Mouse (Mus musculus): Measurements from ENCODE around the gene Polr2a.

The Polr2a gene

GRCm38 (mm10) chr11:69781828-69782227 is 23.4 kb upstream of the Polr2a start:
- no peak for DNase-seq (ENCODE audit: low spot score)

GRCm38 (mm10) chr11:69778985-69779384 is 20.5 kb upstream of the Polr2a start:
- DNase-seq (ENCODE audit: low spot score): no peak

GRCm38 (mm10) chr11:69778258-69778982 is 20.0 kb upstream of the Polr2a start:
- no peak for DNase-seq (ENCODE audit: low spot score)

- DNase-seq (ENCODE audit: low spot score): no peak
Observed at GRCm38 (mm10) chr11:69777504-69778257, 19.2 kb upstream of the Polr2a start.

- DNase-seq (ENCODE audit: low spot score): no peak
Observed at GRCm38 (mm10) chr11:69776488-69776887, 18.1 kb upstream of the Polr2a start.

GRCm38 (mm10) chr11:69775716-69776115 is 17.3 kb upstream of the Polr2a start:
- DNase-seq (ENCODE audit: low spot score): no peak

- DNase-seq (ENCODE audit: low spot score): no peak
Observed at GRCm38 (mm10) chr11:69774961-69775360, 16.5 kb upstream of the Polr2a start.

- no peak for DNase-seq (ENCODE audit: low spot score)
Observed at GRCm38 (mm10) chr11:69767625-69767909, 9.1 kb upstream of the Polr2a start.

GRCm38 (mm10) chr11:69766872-69767624 is 8.6 kb upstream of the Polr2a start:
- no peak for DNase-seq (ENCODE audit: low spot score)

GRCm38 (mm10) chr11:69766126-69766609 is 7.7 kb upstream of the Polr2a start:
- peak; percentile 46 for DNase-seq (ENCODE audit: low spot score)

GRCm38 (mm10) chr11:69765221-69766125 is 7.0 kb upstream of the Polr2a start, which contains the start of gene Zbtb4:
Gene Zbtb4 (plus strand): TSS chr11:69765912.
- peak; percentile 34 for DNase-seq (ENCODE audit: low spot score)

GRCm38 (mm10) chr11:69763551-69763950 is 5.1 kb upstream of the Polr2a start:
- no peak for DNase-seq (ENCODE audit: low spot score)

GRCm38 (mm10) chr11:69761868-69762267 is 3.4 kb upstream of the Polr2a start, which contains the start of gene Slc35g3:
Gene Slc35g3 (minus strand): TSS chr11:69761968.
- no peak for DNase-seq (ENCODE audit: low spot score)

GRCm38 (mm10) chr11:69760901-69761200 is 2.4 kb upstream of the Polr2a start:
- DNase-seq (ENCODE audit: low spot score): no peak

GRCm38 (mm10) chr11:69760160-69760900 is 1.9 kb upstream of the Polr2a start:
- DNase-seq (ENCODE audit: low spot score): peak; percentile 22

GRCm38 (mm10) chr11:69758971-69759721 is 709 bp upstream of the Polr2a start:
- peak; percentile 89 for DNase-seq (ENCODE audit: low spot score)

- DNase-seq (ENCODE audit: low spot score): peak; percentile 93
Observed at GRCm38 (mm10) chr11:69758090-69758456, 364 bp downstream of the Polr2a start.

- DNase-seq (ENCODE audit: low spot score): peak; percentile 30
Observed at GRCm38 (mm10) chr11:69757303-69758089, 941 bp downstream of the Polr2a start.

GRCm38 (mm10) chr11:69754701-69755100 is 3.7 kb downstream of the Polr2a start:
- DNase-seq (ENCODE audit: low spot score): peak; percentile 73
